Mouse (Mus musculus): Measurements from ENCODE around the gene Aspscr1. TPM values are rescaled to one million over a fixed set of nuclear protein-coding genes. Genes with fewer than 3 reads are reported as not detected.

Aspscr1 gene
- total and polyA plus RNA-seq, 2 experiments from 2014 or later = 130 to 148 TPM

GRCm38 (mm10) chr11:120693461-120693860 is 20.7 kb downstream of the Aspscr1 start:
- Histone ChIP-seq H3K27me3 (ENCODE audit: insufficient read depth, low read length) (no peaks in the 10 kb centered on the region), H3K4me2 (ENCODE audit: low read depth, low read length) (no peak overlapping the region), H3K9ac (replicated peaks; ENCODE audit: low read length) (no peak overlapping the region), H3K27ac (no peak overlapping the region), H3K9me3 (ENCODE audit: low read length) (no peaks in the 10 kb centered on the region), H3K4me3 (ENCODE audit: low read length) (no peak overlapping the region), H3K36me3 (ENCODE audit: insufficient read depth, low read length) (peaks cover 4% of the 10 kb centered on the region), H3K4me1 (ENCODE audit: insufficient read depth, low read length) (no peaks in the 10 kb centered on the region)
- WGBS = 52% methylated on average over 3 of the region's 3 CpGs
- DNase-seq (ENCODE audit: low spot score) (no peak), ATAC-seq (no peak)
- TF ChIP-seq CTCF (IDR thresholded peaks at IDR 0.05; ENCODE audit: low read depth) = no peak

- no peak for TF ChIP-seq CTCF (IDR thresholded peaks at IDR 0.05; ENCODE audit: low read depth)
- Histone ChIP-seq H3K4me2 (ENCODE audit: low read depth, low read length) (no peak overlapping the region), H3K27me3 (ENCODE audit: insufficient read depth, low read length) (no peaks in the 10 kb centered on the region), H3K36me3 (ENCODE audit: insufficient read depth, low read length) (peaks cover 4% of the 10 kb centered on the region), H3K4me3 (ENCODE audit: low read length) (no peak overlapping the region), H3K9me3 (ENCODE audit: low read length) (no peaks in the 10 kb centered on the region), H3K9ac (replicated peaks; ENCODE audit: low read length) (no peak overlapping the region), H3K27ac (no peak overlapping the region), H3K4me1 (ENCODE audit: insufficient read depth, low read length) (no peaks in the 10 kb centered on the region)
- peak; percentile 63 for DNase-seq (ENCODE audit: low spot score)
- WGBS = 13% methylated on average over 4 of the region's 4 CpGs
- peak; percentile 77 for ATAC-seq
Measured at GRCm38 (mm10) chr11:120695184-120695583, 22.4 kb downstream of the Aspscr1 start.

GRCm38 (mm10) chr11:120695641-120696040 is 22.9 kb downstream of the Aspscr1 start:
- TF ChIP-seq CTCF (IDR thresholded peaks at IDR 0.05; ENCODE audit: low read depth) = no peak
- DNase-seq (ENCODE audit: low spot score) = no peak
- H3K9ac ChIP-seq (replicated peaks; ENCODE audit: low read length) = no peak overlapping the region

GRCm38 (mm10) chr11:120696568-120696967 is 23.8 kb downstream of the Aspscr1 start:
- H3K36me3 ChIP-seq (ENCODE audit: insufficient read depth, low read length) = peaks cover 9% of the 10 kb centered on the region
- H3K9me3 ChIP-seq (ENCODE audit: low read length) = no peaks in the 10 kb centered on the region
- TF ChIP-seq CTCF (IDR thresholded peaks at IDR 0.05; ENCODE audit: low read depth) = peak; percentile 47
- H3K9ac ChIP-seq (replicated peaks; ENCODE audit: low read length) = no peak overlapping the region
- no peak overlapping the region for H3K4me3 ChIP-seq (ENCODE audit: low read length)
- H3K27ac ChIP-seq = no peak overlapping the region
- no peak for DNase-seq (ENCODE audit: low spot score)
- no peak for ATAC-seq
- WGBS = 91% methylated on average over 6 of the region's 6 CpGs
- H3K4me1 ChIP-seq (ENCODE audit: insufficient read depth, low read length) = no peaks in the 10 kb centered on the region
- H3K4me2 ChIP-seq (ENCODE audit: low read depth, low read length) = no peak overlapping the region
- no peaks in the 10 kb centered on the region for H3K27me3 ChIP-seq (ENCODE audit: insufficient read depth, low read length)

More at GRCm38 (mm10) chr11:120695641-120696040, 22.9 kb downstream of the Aspscr1 start:
- Histone ChIP-seq H3K36me3 (ENCODE audit: insufficient read depth, low read length) (peaks cover under 1% of the 10 kb centered on the region; the same call in 1 of the 2 replicates), H3K27me3 (ENCODE audit: insufficient read depth, low read length) (no peaks in the 10 kb centered on the region), H3K4me2 (ENCODE audit: low read depth, low read length) (no peak overlapping the region), H3K4me1 (ENCODE audit: insufficient read depth, low read length) (no peaks in the 10 kb centered on the region), H3K9me3 (ENCODE audit: low read length) (no peaks in the 10 kb centered on the region), H3K27ac (no peak overlapping the region), H3K4me3 (ENCODE audit: low read length) (no peak overlapping the region)
- 50% methylated on average over 12 of the region's 12 CpGs for WGBS
- 0 out of 2 replicates have a peak, but pooled peaks have one; percentile 25 for ATAC-seq

GRCm38 (mm10) chr11:120697741-120698140 is 25.0 kb downstream of the Aspscr1 start:
- peaks cover 13% of the 10 kb centered on the region for H3K36me3 ChIP-seq (ENCODE audit: insufficient read depth, low read length)
- no peak for TF ChIP-seq CTCF (IDR thresholded peaks at IDR 0.05; ENCODE audit: low read depth)
- ATAC-seq (no peak), DNase-seq (ENCODE audit: low spot score) (no peak)
- H3K27ac ChIP-seq = no peak overlapping the region
- WGBS = 71% methylated on average over 10 of the region's 10 CpGs
- H3K4me3 ChIP-seq (ENCODE audit: low read length) = no peak overlapping the region
- H3K4me1 ChIP-seq (ENCODE audit: insufficient read depth, low read length) = no peaks in the 10 kb centered on the region
- no peaks in the 10 kb centered on the region for H3K27me3 ChIP-seq (ENCODE audit: insufficient read depth, low read length)
- no peaks in the 10 kb centered on the region for H3K9me3 ChIP-seq (ENCODE audit: low read length)
- no peak overlapping the region for H3K4me2 ChIP-seq (ENCODE audit: low read depth, low read length)
- no peak overlapping the region for H3K9ac ChIP-seq (replicated peaks; ENCODE audit: low read length)

- TF ChIP-seq CTCF (IDR thresholded peaks at IDR 0.05; ENCODE audit: low read depth) = no peak
- H3K4me3 ChIP-seq (ENCODE audit: low read length) = no peak overlapping the region
- ATAC-seq = no peak
- H3K27me3 ChIP-seq (ENCODE audit: insufficient read depth, low read length) = no peaks in the 10 kb centered on the region
- WGBS = 32% methylated on average over 15 of the region's 15 CpGs
- no peaks in the 10 kb centered on the region for H3K9me3 ChIP-seq (ENCODE audit: low read length)
- H3K36me3 ChIP-seq (ENCODE audit: insufficient read depth, low read length) = peaks cover 13% of the 10 kb centered on the region
- no peak overlapping the region for H3K27ac ChIP-seq
- H3K4me2 ChIP-seq (ENCODE audit: low read depth, low read length) = no peak overlapping the region
- no peak for DNase-seq (ENCODE audit: low spot score)
- 0 out of 2 replicates have a peak, but pooled peaks cover 8% of the 10 kb centered on the region for H3K4me1 ChIP-seq (ENCODE audit: insufficient read depth, low read length)
- H3K9ac ChIP-seq (replicated peaks; ENCODE audit: low read length) = no peak overlapping the region
Measured at GRCm38 (mm10) chr11:120703696-120704454, 31.1 kb downstream of the Aspscr1 start.
